Mouse (Mus musculus): ENCODE measurements around the gene Plet1. TPM values are rescaled to one million over a fixed set of nuclear protein-coding genes. Genes with fewer than 3 reads are reported as not detected.

The Plet1 gene
- polyA plus RNA-seq, 1 experiment from 2014 or later = 0.16 TPM

DNA sequence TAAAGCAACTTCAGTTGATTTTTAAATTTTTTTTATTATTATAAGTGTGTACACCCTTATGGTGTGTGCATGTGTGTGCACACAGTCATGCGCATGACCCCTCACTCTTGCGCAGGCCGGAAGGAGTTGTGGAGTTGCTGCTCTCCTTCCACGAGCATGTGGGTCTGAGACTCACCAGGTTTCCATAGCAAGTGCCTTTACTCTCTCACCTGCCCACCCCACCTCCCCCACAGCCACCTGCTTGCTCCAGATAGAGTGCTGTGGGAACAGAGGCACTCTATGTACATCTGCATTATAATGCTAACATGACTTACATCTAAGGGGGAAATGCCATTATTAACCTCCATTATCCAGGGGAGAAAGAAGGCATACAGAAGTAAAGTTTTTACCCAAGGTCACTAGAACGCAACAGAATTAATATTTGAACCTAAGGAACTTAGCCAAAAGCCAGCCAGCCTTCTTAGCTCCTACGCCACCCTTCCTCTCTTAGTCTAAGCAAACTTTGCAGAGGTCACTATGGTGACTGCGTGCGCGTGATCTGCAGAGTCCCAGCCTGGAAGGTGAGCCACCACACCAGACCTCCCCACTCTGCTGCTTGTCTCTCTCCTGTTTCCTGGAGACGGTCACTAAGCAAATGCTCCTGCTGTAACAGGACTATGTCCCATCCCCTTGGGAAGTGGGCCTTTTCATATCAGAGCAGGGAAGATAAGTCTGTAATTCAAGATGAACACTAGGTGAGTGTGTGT is 1.3 kb downstream of the Plet1 start:
- Histone ChIP-seq H3K4me1 (replicated peaks) (peaks cover 13% of the 10 kb centered on the region; the same call in 1 of the 2 replicates), H3K4me3 (replicated peaks) (no peak overlapping the region), H3K9me3 (no peaks in the 10 kb centered on the region), H3K9ac (replicated peaks) (no peak overlapping the region), H3K36me3 (no peaks in the 10 kb centered on the region), H3K27me3 (no peaks in the 10 kb centered on the region; the same call in none of the 2 replicates), H3K27ac (no peak overlapping the region), H3K4me2 (no peak overlapping the region)
- no peak for ATAC-seq (ENCODE audit: insufficient number of reproducible peaks, insufficient read depth, low FRiP score, low TSS enrichment, low read depth)
- whole genome bisulfite sequencing = 82% methylated on average over 10 of the region's 10 CpGs

- peaks cover 13% of the 10 kb centered on the region; the same call in 1 of the 2 replicates for H3K4me1 ChIP-seq (replicated peaks)
- no peak overlapping the region for H3K4me3 ChIP-seq (replicated peaks)
Observed at GRCm38 (mm10) chr9:50496151-50496505, 1.8 kb downstream of the Plet1 start.

GRCm38 (mm10) chr9:50496546-50496945 is 2.2 kb downstream of the Plet1 start:
- 22% methylated on average over 6 of the region's 6 CpGs for WGBS
- ATAC-seq (ENCODE audit: insufficient number of reproducible peaks, insufficient read depth, low FRiP score, low TSS enrichment, low read depth) = no peak
- H3K27me3 ChIP-seq = no peaks in the 10 kb centered on the region; the same call in none of the 2 replicates
- H3K4me2 ChIP-seq = no peak overlapping the region
- H3K9me3 ChIP-seq = no peaks in the 10 kb centered on the region
- peaks cover 13% of the 10 kb centered on the region; the same call in 1 of the 2 replicates for H3K4me1 ChIP-seq (replicated peaks)
- H3K4me3 ChIP-seq (replicated peaks) = no peak overlapping the region
- H3K36me3 ChIP-seq = no peaks in the 10 kb centered on the region
- H3K9ac ChIP-seq (replicated peaks) = no peak overlapping the region
- H3K27ac ChIP-seq = no peak overlapping the region

More at GRCm38 (mm10) chr9:50496151-50496505, 1.8 kb downstream of the Plet1 start:
- no peaks in the 10 kb centered on the region for H3K9me3 ChIP-seq
- H3K4me2 ChIP-seq = no peak overlapping the region
- 45% methylated on average over 6 of the region's 6 CpGs for WGBS
- no peak overlapping the region for H3K9ac ChIP-seq (replicated peaks)
- H3K27ac ChIP-seq = no peak overlapping the region
- ATAC-seq (ENCODE audit: insufficient number of reproducible peaks, insufficient read depth, low FRiP score, low TSS enrichment, low read depth) = no peak
- H3K27me3 ChIP-seq = no peaks in the 10 kb centered on the region; the same call in none of the 2 replicates
- H3K36me3 ChIP-seq = no peaks in the 10 kb centered on the region

- H3K27ac ChIP-seq = no peak overlapping the region
- peaks cover 13% of the 10 kb centered on the region; the same call in 1 of the 2 replicates for H3K4me1 ChIP-seq (replicated peaks)
- H3K27me3 ChIP-seq = no peaks in the 10 kb centered on the region; the same call in none of the 2 replicates
- no peaks in the 10 kb centered on the region for H3K9me3 ChIP-seq
- no peak overlapping the region for H3K9ac ChIP-seq (replicated peaks)
- no peak overlapping the region for H3K4me3 ChIP-seq (replicated peaks)
- no peaks in the 10 kb centered on the region for H3K36me3 ChIP-seq
- no peak for ATAC-seq (ENCODE audit: insufficient number of reproducible peaks, insufficient read depth, low FRiP score, low TSS enrichment, low read depth)
- H3K4me2 ChIP-seq = no peak overlapping the region
- 57% methylated on average over 6 of the region's 6 CpGs for WGBS
Observed at GRCm38 (mm10) chr9:50497076-50497475, 2.8 kb downstream of the Plet1 start.

GRCm38 (mm10) chr9:50497536-50497935 is 3.2 kb downstream of the Plet1 start:
- no peak overlapping the region for H3K9ac ChIP-seq (replicated peaks)
- 85% methylated on average over 2 of the region's 2 CpGs for WGBS
- H3K4me1 ChIP-seq (replicated peaks) = peaks cover 13% of the 10 kb centered on the region; the same call in 1 of the 2 replicates
- no peak for ATAC-seq (ENCODE audit: insufficient number of reproducible peaks, insufficient read depth, low FRiP score, low TSS enrichment, low read depth)
- no peak overlapping the region for H3K4me2 ChIP-seq
- no peaks in the 10 kb centered on the region for H3K36me3 ChIP-seq
- H3K9me3 ChIP-seq = no peaks in the 10 kb centered on the region
- no peak overlapping the region for H3K27ac ChIP-seq
- H3K4me3 ChIP-seq (replicated peaks) = no peak overlapping the region
- no peaks in the 10 kb centered on the region; the same call in none of the 2 replicates for H3K27me3 ChIP-seq

DNA sequence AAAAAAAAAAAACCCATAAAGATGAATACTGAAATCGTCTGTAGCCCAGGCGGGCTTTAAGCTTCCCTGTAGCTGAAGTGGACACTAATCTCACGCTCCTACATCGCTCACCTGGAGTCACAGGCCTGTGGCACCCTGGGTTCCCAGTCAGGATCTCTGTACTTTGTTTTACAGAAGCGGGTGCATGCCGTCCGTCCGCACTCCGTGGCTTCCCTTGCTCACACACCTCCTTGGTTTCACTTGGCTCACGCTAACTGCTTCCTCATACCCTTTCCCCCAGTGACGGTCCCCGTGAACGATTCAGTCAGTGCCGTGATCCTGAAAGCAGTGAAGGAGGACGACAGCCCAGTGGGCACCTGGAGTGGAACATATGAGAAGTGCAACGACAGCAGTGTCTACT is 4.5 kb downstream of the Plet1 start:
- Histone ChIP-seq H3K4me2 (no peak overlapping the region), H3K27ac (no peak overlapping the region), H3K9ac (replicated peaks) (no peak overlapping the region), H3K27me3 (no peaks in the 10 kb centered on the region; the same call in none of the 2 replicates), H3K9me3 (no peaks in the 10 kb centered on the region), H3K4me3 (replicated peaks) (no peak overlapping the region), H3K36me3 (no peaks in the 10 kb centered on the region), H3K4me1 (replicated peaks) (peaks cover 13% of the 10 kb centered on the region; the same call in 1 of the 2 replicates)
- no peak for ATAC-seq (ENCODE audit: insufficient number of reproducible peaks, insufficient read depth, low FRiP score, low TSS enrichment, low read depth)
- 82% methylated on average over 16 of the region's 16 CpGs for WGBS

DNA sequence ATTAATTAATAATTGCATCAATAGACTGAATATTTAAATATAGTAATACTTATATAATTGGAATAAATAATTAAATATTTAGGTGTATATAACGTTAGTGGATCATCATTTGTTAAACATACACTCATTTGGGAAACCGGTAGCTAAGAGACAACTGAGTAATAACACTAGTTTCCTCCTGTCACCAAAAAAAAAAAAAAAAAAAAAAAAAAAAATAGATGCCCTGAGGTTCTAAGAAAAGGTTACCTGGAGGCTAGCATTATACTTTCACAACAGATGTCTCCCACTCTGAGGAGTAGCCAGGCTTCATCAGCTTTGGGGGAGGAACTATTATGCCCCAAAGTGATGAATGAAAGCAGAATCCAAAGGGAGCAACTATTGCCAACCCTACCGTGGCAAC is 5.5 kb downstream of the Plet1 start:
- Histone ChIP-seq H3K9me3 (no peaks in the 10 kb centered on the region), H3K9ac (replicated peaks) (no peak overlapping the region), H3K27me3 (no peaks in the 10 kb centered on the region; the same call in none of the 2 replicates), H3K4me3 (replicated peaks) (no peak overlapping the region), H3K4me1 (replicated peaks) (peaks cover 13% of the 10 kb centered on the region; the same call in 1 of the 2 replicates), H3K36me3 (no peaks in the 10 kb centered on the region), H3K4me2 (no peak overlapping the region), H3K27ac (no peak overlapping the region)
- no peak for ATAC-seq (ENCODE audit: insufficient number of reproducible peaks, insufficient read depth, low FRiP score, low TSS enrichment, low read depth)
- 90% methylated on average over 3 of the region's 3 CpGs for WGBS

GRCm38 (mm10) chr9:50500467-50500973 is 6.2 kb downstream of the Plet1 start:
- ATAC-seq (ENCODE audit: insufficient number of reproducible peaks, insufficient read depth, low FRiP score, low TSS enrichment, low read depth) = no peak
- no peaks in the 10 kb centered on the region for H3K36me3 ChIP-seq
- no peak overlapping the region for H3K9ac ChIP-seq (replicated peaks)
- H3K27me3 ChIP-seq = no peaks in the 10 kb centered on the region; the same call in none of the 2 replicates
- H3K9me3 ChIP-seq = no peaks in the 10 kb centered on the region
- peak overlapping the region; percentile 51 for H3K4me2 ChIP-seq
- H3K27ac ChIP-seq = no peak overlapping the region
- H3K4me1 ChIP-seq (replicated peaks) = peaks cover 13% of the 10 kb centered on the region; the same call in 1 of the 2 replicates
- 65% methylated on average over 15 of the region's 15 CpGs for WGBS
- peak overlapping the region; percentile 32 for H3K4me3 ChIP-seq (replicated peaks)

GRCm38 (mm10) chr9:50500974-50501501 is 6.7 kb downstream of the Plet1 start:
- H3K4me1 ChIP-seq (replicated peaks) = peaks cover 13% of the 10 kb centered on the region; the same call in 1 of the 2 replicates
- ATAC-seq (ENCODE audit: insufficient number of reproducible peaks, insufficient read depth, low FRiP score, low TSS enrichment, low read depth) = peak; percentile 89
- H3K27me3 ChIP-seq = no peaks in the 10 kb centered on the region; the same call in none of the 2 replicates
- H3K4me2 ChIP-seq = peak overlapping the region; percentile 51
- H3K9ac ChIP-seq (replicated peaks) = no peak overlapping the region
- no peaks in the 10 kb centered on the region for H3K9me3 ChIP-seq
- H3K36me3 ChIP-seq = no peaks in the 10 kb centered on the region
- H3K4me3 ChIP-seq (replicated peaks) = peak overlapping the region; percentile 32
- H3K27ac ChIP-seq = no peak overlapping the region
- WGBS = 23% methylated on average over 14 of the region's 14 CpGs

DNA sequence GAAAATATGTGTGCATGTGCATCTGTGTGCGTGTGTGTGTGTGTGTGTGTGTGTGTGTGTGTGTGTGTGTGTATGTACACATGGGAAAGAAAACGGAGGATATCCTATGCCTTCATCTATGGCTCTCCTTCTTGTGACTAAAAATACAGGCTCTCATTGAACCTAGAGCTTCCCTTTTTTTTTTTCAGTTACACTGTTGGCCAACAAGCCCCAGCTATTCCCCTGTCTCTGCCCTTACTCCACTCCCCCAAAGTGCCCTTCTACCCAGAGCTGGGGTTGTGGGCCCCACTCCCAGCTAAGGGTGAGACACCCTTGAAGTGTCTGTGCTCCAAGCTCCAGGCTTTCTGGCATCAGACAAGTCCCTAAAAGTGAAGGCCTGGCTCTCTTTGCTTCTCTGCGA is 8.6 kb downstream of the Plet1 start:
- Histone ChIP-seq H3K36me3 (no peaks in the 10 kb centered on the region), H3K4me1 (replicated peaks) (no peaks in the 10 kb centered on the region), H3K27ac (no peak overlapping the region), H3K9ac (replicated peaks) (no peak overlapping the region), H3K4me3 (replicated peaks) (no peak overlapping the region), H3K9me3 (no peaks in the 10 kb centered on the region), H3K4me2 (no peak overlapping the region), H3K27me3 (no peaks in the 10 kb centered on the region; the same call in 1 of the 2 replicates)
- 83% methylated on average over 3 of the region's 3 CpGs for WGBS
- no peak for ATAC-seq (ENCODE audit: insufficient number of reproducible peaks, insufficient read depth, low FRiP score, low TSS enrichment, low read depth)

DNA sequence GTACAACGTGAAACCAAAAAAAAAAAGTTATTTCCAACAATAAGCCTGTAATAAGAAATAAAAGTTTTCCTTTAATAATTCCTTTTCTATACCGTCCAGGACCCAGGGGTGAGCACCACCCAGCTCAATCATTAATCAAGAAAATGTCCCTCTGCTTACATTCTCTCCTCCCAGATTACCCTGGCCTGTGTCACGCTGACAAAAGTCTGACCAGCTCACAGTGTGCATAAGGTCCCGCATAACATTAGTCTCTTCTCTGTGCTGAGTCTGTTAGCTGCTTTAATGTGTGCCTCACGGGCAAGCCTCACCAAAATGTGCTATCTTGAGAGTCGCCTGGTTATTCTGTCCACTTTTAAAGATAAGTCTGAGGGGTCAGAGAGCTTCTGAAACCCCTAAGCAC is 11.1 kb downstream of the Plet1 start:
- no peaks in the 10 kb centered on the region for H3K36me3 ChIP-seq
- H3K4me1 ChIP-seq (replicated peaks) = no peaks in the 10 kb centered on the region
- H3K4me2 ChIP-seq = no peak overlapping the region
- 69% methylated on average over 6 of the region's 6 CpGs for WGBS
- ATAC-seq (ENCODE audit: insufficient number of reproducible peaks, insufficient read depth, low FRiP score, low TSS enrichment, low read depth) = no peak
- H3K4me3 ChIP-seq (replicated peaks) = no peak overlapping the region
- H3K27ac ChIP-seq = no peak overlapping the region
- no peak overlapping the region for H3K9ac ChIP-seq (replicated peaks)
- H3K9me3 ChIP-seq = no peaks in the 10 kb centered on the region
- no peaks in the 10 kb centered on the region for H3K27me3 ChIP-seq
